Comparison of ENCODE assay signal across 24 mouse cellular contexts in the genomic region with DNA sequence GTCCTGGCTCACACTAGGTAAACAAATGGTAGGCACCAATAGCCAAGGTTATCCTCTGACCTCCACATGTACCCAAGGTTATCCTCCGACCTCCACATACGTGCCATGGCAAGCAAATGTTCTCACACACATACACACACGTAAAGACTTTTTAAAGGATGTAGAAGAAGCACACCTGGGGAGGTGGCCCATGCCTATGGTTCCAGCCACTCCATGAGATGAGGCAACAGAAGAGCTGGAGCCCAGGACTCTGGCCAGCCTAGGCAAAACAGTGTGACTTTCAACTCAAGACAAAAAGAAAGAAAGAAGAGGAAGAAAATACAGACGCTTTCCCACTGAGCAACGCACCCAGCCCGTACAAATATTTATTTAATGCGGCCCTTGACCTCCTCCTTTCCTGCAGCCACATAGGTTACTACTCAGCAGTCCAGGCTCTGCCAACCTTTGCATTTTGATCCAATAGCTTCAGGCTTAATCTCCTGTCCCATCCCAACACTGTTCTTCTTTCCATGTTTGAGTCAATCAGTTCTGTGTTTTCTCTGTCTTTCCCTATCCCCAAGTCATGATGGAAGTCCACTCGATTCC. TPM values are rescaled to one million over a fixed set of nuclear protein-coding genes. Genes with fewer than 3 reads are reported as not detected.
DNase-seq lines count a peak whose midpoint lies in the region; ATAC-seq lines count a peak whose summit lies in the region.
"Had no signal": no experiment of that assay in that cellular context is flagged by ENCODE, and none has a peak within 500 bp of the region (broad histone marks: within the 10 kb centered on the region; RNA-seq: fewer than 3 reads in every experiment).

No protein-coding gene starts in this region.

- H3K27ac ChIP-seq in liver, embryonic 12.5 days, result no peak overlapping the region
- no peak overlapping the region for H3K27ac ChIP-seq in stomach, embryonic 14.5 days (ENCODE audit: low read length)
- no peak overlapping the region for H3K27ac ChIP-seq in forebrain, embryonic 16.5 days (ENCODE audit: low read length)
- H3K27ac ChIP-seq: embryonic facial prominence, embryonic 13.5 days; forebrain, embryonic 12.5 days; heart, embryonic 10.5 days; hindbrain, embryonic 15.5 days; kidney, embryonic 15.5 days; limb, embryonic 13.5 days had no signal

- 68% methylated on average over 8 of the region's 8 CpGs for WGBS in liver, embryonic 12.5 days (ENCODE audit: insufficient replicate concordance)
- 56% methylated on average over 8 of the region's 8 CpGs for WGBS in stomach, embryonic 14.5 days
- WGBS in forebrain, embryonic 16.5 days, result 84% methylated on average over 8 of the region's 8 CpGs

- H3K4me3 ChIP-seq in liver, embryonic 12.5 days, result no peak overlapping the region
- no peak overlapping the region for H3K4me3 ChIP-seq in stomach, embryonic 14.5 days (ENCODE audit: low read depth, low read length)
- H3K4me3 ChIP-seq in forebrain, embryonic 16.5 days (replicated peaks; ENCODE audit: low read length), result no peak overlapping the region
- H3K4me3 ChIP-seq: embryonic facial prominence, embryonic 13.5 days; erythroblast, embryonic 14.5 days; forebrain, embryonic 12.5 days; heart, embryonic 10.5 days; hindbrain, embryonic 15.5 days; kidney, embryonic 15.5 days; limb, embryonic 13.5 days; myocyte had no signal

- 0 out of 2 replicates have a peak, but pooled peaks have one; percentile 18 for ATAC-seq in liver, embryonic 12.5 days
- ATAC-seq in stomach, embryonic 14.5 days (ENCODE audit: insufficient number of reproducible peaks, insufficient read depth, low FRiP score, low read depth), result peak; percentile 66
- ATAC-seq in forebrain, embryonic 16.5 days, result no peak
- ATAC-seq: midbrain, embryonic 16.5 days; Patski had no signal

- H3K4me2 ChIP-seq in liver, embryonic 12.5 days, result no peak overlapping the region
- H3K4me2 ChIP-seq in stomach, embryonic 14.5 days (replicated peaks; ENCODE audit: low read depth, low read length), result no peak overlapping the region
- no peak overlapping the region for H3K4me2 ChIP-seq in forebrain, embryonic 16.5 days (ENCODE audit: low read length)
- H3K4me2 ChIP-seq: embryonic facial prominence, embryonic 13.5 days; forebrain, embryonic 12.5 days; hindbrain, embryonic 15.5 days; kidney, embryonic 15.5 days; limb, embryonic 13.5 days had no signal

- no peak overlapping the region for H3K9ac ChIP-seq in liver, embryonic 12.5 days
- no peak overlapping the region for H3K9ac ChIP-seq in stomach, embryonic 14.5 days (replicated peaks; ENCODE audit: low read depth, low read length)
- no peak overlapping the region for H3K9ac ChIP-seq in forebrain, embryonic 16.5 days (replicated peaks; ENCODE audit: low read depth, low read length)
- H3K9ac ChIP-seq: embryonic facial prominence, embryonic 13.5 days; forebrain, embryonic 12.5 days; hindbrain, embryonic 15.5 days; kidney, embryonic 15.5 days; limb, embryonic 13.5 days had no signal

- H3K27me3 ChIP-seq in liver, embryonic 12.5 days (replicated peaks), result no peaks in the 10 kb centered on the region
- no peaks in the 10 kb centered on the region for H3K27me3 ChIP-seq in stomach, embryonic 14.5 days (ENCODE audit: control insufficient read depth, insufficient read depth, low read length)
- no peaks in the 10 kb centered on the region for H3K27me3 ChIP-seq in forebrain, embryonic 16.5 days (replicated peaks; ENCODE audit: control insufficient read depth, insufficient read depth, low read length)
- H3K27me3 ChIP-seq: CH12.LX; embryonic facial prominence, embryonic 13.5 days; forebrain, embryonic 12.5 days; hindbrain, embryonic 15.5 days; kidney, embryonic 15.5 days; limb, embryonic 13.5 days; Patski had no signal

- peaks cover 17% of the 10 kb centered on the region for H3K4me1 ChIP-seq in liver, embryonic 12.5 days
- peaks cover 4% of the 10 kb centered on the region; the same call in 1 of the 2 replicates for H3K4me1 ChIP-seq in stomach, embryonic 14.5 days (ENCODE audit: control insufficient read depth, insufficient read depth, low read length)
- no peaks in the 10 kb centered on the region for H3K4me1 ChIP-seq in forebrain, embryonic 16.5 days (replicated peaks; ENCODE audit: control insufficient read depth, insufficient read depth, low read length)
- H3K4me1 ChIP-seq: forebrain, embryonic 12.5 days; heart, embryonic 10.5 days; hindbrain, embryonic 15.5 days; kidney, embryonic 15.5 days had no signal

- peak; percentile 37 to 53 for DNase-seq in lung, adult 18-20 months
- no peak for DNase-seq in lung, postnatal 4 days
- DNase-seq in embryo, embryonic 9.5 days (ENCODE audit: extremely low spot score), result peak; percentile 10
- DNase-seq in ovary, adult 18-20 months (ENCODE audit: low spot score), result no peak
- DNase-seq: B cell, adult 2 months; cerebellum, adult 9-11 months; spleen, adult 18-20 months; thymus, adult 2 months; thymus, postnatal 4 days had no signal

- no peaks in the 10 kb centered on the region for H3K9me3 ChIP-seq in liver, embryonic 12.5 days (replicated peaks)
- H3K9me3 ChIP-seq in stomach, embryonic 14.5 days (ENCODE audit: control insufficient read depth, low read depth, low read length), result no peaks in the 10 kb centered on the region
- H3K9me3 ChIP-seq in forebrain, embryonic 16.5 days (ENCODE audit: control insufficient read depth, low read length), result no peaks in the 10 kb centered on the region
- H3K9me3 ChIP-seq: embryonic facial prominence, embryonic 13.5 days; forebrain, embryonic 12.5 days; G1E; heart, embryonic 10.5 days; hindbrain, embryonic 15.5 days; kidney, embryonic 15.5 days; limb, embryonic 13.5 days had no signal

- no peaks in the 10 kb centered on the region for H3K36me3 ChIP-seq in liver, embryonic 12.5 days
- no peaks in the 10 kb centered on the region for H3K36me3 ChIP-seq in stomach, embryonic 14.5 days (ENCODE audit: control insufficient read depth, insufficient read depth, low read length)
- H3K36me3 ChIP-seq in forebrain, embryonic 16.5 days (ENCODE audit: control insufficient read depth, insufficient read depth), result no peaks in the 10 kb centered on the region
- H3K36me3 ChIP-seq: embryonic facial prominence, embryonic 13.5 days; forebrain, embryonic 12.5 days; G1E; heart, embryonic 10.5 days; hindbrain, embryonic 15.5 days; kidney, embryonic 15.5 days; limb, embryonic 13.5 days had no signal

RNA-seq across cellular contexts. Expression of a gene that starts 6.5 kb away (rescaled TPM):
- polyA plus RNA-seq in liver, embryonic 12.5 days (2016; fragmentation: Nextera tagmentation; extraction: Ambion mirVana), result 28.2 and 29.6 TPM in 2 replicates
- polyA plus RNA-seq in stomach, embryonic 14.5 days (2014; fragmentation: Nextera tagmentation; extraction: Ambion mirVana), result 86.0 and 86.2 TPM in 2 replicates
- 72.8 and 75.1 TPM in 2 replicates for polyA plus RNA-seq in forebrain, embryonic 16.5 days (2015; fragmentation: Nextera tagmentation; extraction: Ambion mirVana)

Comparison
In these comparisons a context has a peak if more than half of its experiments do, and no peak if none do; other contexts are left out.
1. DNase-seq: peak in lung, adult 18-20 months (2 of 2) and embryo, embryonic 9.5 days (single experiment); none in lung, postnatal 4 days (0 of 2) and ovary, adult 18-20 months (single experiment).